Mouse (Mus musculus) gonadal fat pad, adult 2 months (tissue): ENCODE results near the gene Olfr819. TPM values are rescaled to one million over a fixed set of nuclear protein-coding genes. Genes with fewer than 3 reads are reported as not detected.
"Not testable (repeated sequence)": the region's sequence is repeated elsewhere in the genome, so short reads cannot be mapped to it uniquely, and the experiment has no call there.

Source experiments
- DNase-seq: peaks from one replicate; pipeline ENCODE4 v3.0.0-alpha.2; 2012; ENCODE audit warnings: low read depth
- polyA plus RNA-seq: library from polyadenylated mRNA; depleted of rRNA; stranded (reverse); fragments of >200 nt; gene quantifications from 2 replicates; pipeline ENCODE4 v1.2.3, GENCODE M21; 2012; rRNA removed

Olfr819 gene
- not detected in 2 replicates for polyA plus RNA-seq

- not testable (repeated sequence) for DNase-seq
These were observed at the start of gene Olfr819 for GRCm38 (mm10) chr10:129967166-129967565. Gene Olfr819, minus strand, starts transcription at chr10:129967266.

GRCm38 (mm10) chr10:130012321-130012720 lies 45.3 kb upstream of the Olfr819 start, which contains the start of gene Olfr820:
Gene Olfr820, plus strand, starts transcription at chr10:130012621.
- no peak for DNase-seq

- DNase-seq = not testable (repeated sequence)
These were observed 38.3 kb upstream of the Olfr819 start for GRCm38 (mm10) chr10:130005366-130005765.

GRCm38 (mm10) chr10:130004104-130004503 lies 37.0 kb upstream of the Olfr819 start:
- not testable (repeated sequence) for DNase-seq

GRCm38 (mm10) chr10:129984962-129985361 lies 17.9 kb upstream of the Olfr819 start, which contains the start of gene Gm10310:
Gene Gm10310, minus strand, starts transcription at chr10:129985062.
- not testable (repeated sequence) for DNase-seq

- DNase-seq = not testable (repeated sequence)
These were observed 14.8 kb upstream of the Olfr819 start for GRCm38 (mm10) chr10:129981867-129982266.

GRCm38 (mm10) chr10:129976040-129976439 lies 9.0 kb upstream of the Olfr819 start, which contains the start of gene Olfr247:
Gene Olfr247, minus strand, starts transcription at chr10:129976140.
- not testable (repeated sequence) for DNase-seq

- DNase-seq = not testable (repeated sequence)
These were observed 5.9 kb upstream of the Olfr819 start for GRCm38 (mm10) chr10:129972994-129973393.

- DNase-seq = not testable (repeated sequence)
These were observed 834 bp downstream of the Olfr819 start for GRCm38 (mm10) chr10:129966232-129966631.

GRCm38 (mm10) chr10:129949000-129949399 lies 18.1 kb downstream of the Olfr819 start, which contains the start of gene Olfr818:
Gene Olfr818, minus strand, starts transcription at chr10:129949100.
- DNase-seq = no peak

GRCm38 (mm10) chr10:129915497-129915896 lies 51.6 kb downstream of the Olfr819 start, which contains the start of gene Olfr816:
Gene Olfr816, minus strand, starts transcription at chr10:129915597.
- no peak for DNase-seq

Other genes starting within 250 kb of the Olfr819 start
- gene Olfr805, start 237.9 kb downstream of the Olfr819 start, polyA plus RNA-seq = not detected in 2 replicates
- not detected in 2 replicates for gene Olfr806, start 225.3 kb downstream of the Olfr819 start, polyA plus RNA-seq
- not detected in 2 replicates for gene Olfr807, start 209.5 kb downstream of the Olfr819 start, polyA plus RNA-seq
- not detected in 2 replicates for gene Olfr808, start 201.8 kb downstream of the Olfr819 start, polyA plus RNA-seq
- gene Olfr809, start 192.6 kb downstream of the Olfr819 start, polyA plus RNA-seq = not detected in 2 replicates
- not detected in 2 replicates for gene Olfr810, start 172.3 kb downstream of the Olfr819 start, polyA plus RNA-seq
- not detected in 2 replicates for gene Olfr811, start 162.9 kb downstream of the Olfr819 start, polyA plus RNA-seq
- gene Olfr812, start 121.2 kb downstream of the Olfr819 start, polyA plus RNA-seq = not detected in 2 replicates
- not detected in 2 replicates for gene Olfr813, start 111.9 kb downstream of the Olfr819 start, polyA plus RNA-seq
- gene Olfr814, start 87.4 kb downstream of the Olfr819 start, polyA plus RNA-seq = not detected in 2 replicates
- not detected in 2 replicates for gene Olfr815, start 61.4 kb downstream of the Olfr819 start, polyA plus RNA-seq
- not detected in 2 replicates for gene Olfr816, start 51.7 kb downstream of the Olfr819 start, polyA plus RNA-seq
- not detected in 2 replicates for gene Olfr818, start 18.2 kb downstream of the Olfr819 start, polyA plus RNA-seq
- gene Olfr247, start 8.9 kb upstream of the Olfr819 start, polyA plus RNA-seq = not detected in 2 replicates
- not detected in 2 replicates for gene Gm10310, start 17.8 kb upstream of the Olfr819 start, polyA plus RNA-seq
- gene Olfr820, start 45.4 kb upstream of the Olfr819 start, polyA plus RNA-seq = not detected in 2 replicates
- gene Olfr821, start 63.1 kb upstream of the Olfr819 start, polyA plus RNA-seq = not detected in 2 replicates
- gene Olfr822, start 103.9 kb upstream of the Olfr819 start, polyA plus RNA-seq = not detected in 2 replicates
- gene Olfr823, start 148.1 kb upstream of the Olfr819 start, polyA plus RNA-seq = not detected in 2 replicates
- gene Olfr824, start 162.7 kb upstream of the Olfr819 start, polyA plus RNA-seq = not detected in 2 replicates
- not detected in 2 replicates for gene Olfr825, start 199.5 kb upstream of the Olfr819 start, polyA plus RNA-seq
- gene Olfr826, start 216.9 kb upstream of the Olfr819 start, polyA plus RNA-seq = not detected in 2 replicates
- gene Olfr827, start 247.1 kb upstream of the Olfr819 start, polyA plus RNA-seq = not detected in 2 replicates